Mouse (Mus musculus): ENCODE measurements around the gene Stxbp2. TPM values are rescaled to one million over a fixed set of nuclear protein-coding genes. Genes with fewer than 3 reads are reported as not detected.

Stxbp2 gene
- polyA plus RNA-seq, 1 experiment from 2014 or later: 35.1 TPM

GRCm38 (mm10) chr8:3645804-3646203, 15.0 kb downstream of the Stxbp2 start:
- 19% methylated on average over 5 of the region's 5 CpGs for WGBS
- Histone ChIP-seq H3K27me3 (no peaks in the 10 kb centered on the region), H3K36me3 (no peaks in the 10 kb centered on the region), H3K4me1 (replicated peaks) (no peaks in the 10 kb centered on the region), H3K9me3 (replicated peaks) (no peaks in the 10 kb centered on the region), H3K9ac (no peak overlapping the region), H3K4me3 (no peak overlapping the region), H3K27ac (no peak overlapping the region), H3K4me2 (no peak overlapping the region)
- ATAC-seq (replicated peaks; ENCODE audit: insufficient number of reproducible peaks, insufficient read depth, low FRiP score, low read depth): no peak

GRCm38 (mm10) chr8:3646824-3647531, 16.2 kb downstream of the Stxbp2 start:
- Histone ChIP-seq H3K36me3 (no peaks in the 10 kb centered on the region), H3K4me2 (no peak overlapping the region), H3K4me3 (no peak overlapping the region), H3K9ac (no peak overlapping the region), H3K27ac (no peak overlapping the region), H3K4me1 (replicated peaks) (no peaks in the 10 kb centered on the region), H3K9me3 (replicated peaks) (no peaks in the 10 kb centered on the region), H3K27me3 (no peaks in the 10 kb centered on the region)
- no peak for ATAC-seq (replicated peaks; ENCODE audit: insufficient number of reproducible peaks, insufficient read depth, low FRiP score, low read depth)
- 81% methylated on average over 6 of the region's 6 CpGs for WGBS

GRCm38 (mm10) chr8:3647561-3647960, 16.8 kb downstream of the Stxbp2 start:
- no peaks in the 10 kb centered on the region for H3K36me3 ChIP-seq

GRCm38 (mm10) chr8:3648268-3648667, 17.5 kb downstream of the Stxbp2 start:
- Histone ChIP-seq H3K36me3 (no peaks in the 10 kb centered on the region), H3K4me2 (no peak overlapping the region), H3K27me3 (no peaks in the 10 kb centered on the region), H3K4me1 (replicated peaks) (no peaks in the 10 kb centered on the region), H3K9ac (no peak overlapping the region), H3K27ac (no peak overlapping the region), H3K4me3 (no peak overlapping the region), H3K9me3 (replicated peaks) (no peaks in the 10 kb centered on the region)
- 50% methylated on average over 2 of the region's 2 CpGs for WGBS
- no peak for ATAC-seq (replicated peaks; ENCODE audit: insufficient number of reproducible peaks, insufficient read depth, low FRiP score, low read depth)

More at GRCm38 (mm10) chr8:3647561-3647960, 16.8 kb downstream of the Stxbp2 start:
- Histone ChIP-seq H3K4me2 (no peak overlapping the region), H3K9ac (no peak overlapping the region), H3K4me1 (replicated peaks) (no peaks in the 10 kb centered on the region), H3K9me3 (replicated peaks) (no peaks in the 10 kb centered on the region), H3K27me3 (no peaks in the 10 kb centered on the region), H3K4me3 (no peak overlapping the region), H3K27ac (no peak overlapping the region)
- no peak for ATAC-seq (replicated peaks; ENCODE audit: insufficient number of reproducible peaks, insufficient read depth, low FRiP score, low read depth)
- 66% methylated on average over 4 of the region's 4 CpGs for WGBS

- Histone ChIP-seq H3K4me3 (no peak overlapping the region), H3K9ac (no peak overlapping the region), H3K27ac (no peak overlapping the region), H3K27me3 (no peaks in the 10 kb centered on the region), H3K4me2 (0 out of 2 replicates have a peak overlapping the region, but pooled peaks have one; percentile 0), H3K9me3 (replicated peaks) (no peaks in the 10 kb centered on the region), H3K36me3 (no peaks in the 10 kb centered on the region), H3K4me1 (replicated peaks) (no peaks in the 10 kb centered on the region)
- 36% methylated on average over 1 of the region's 1 CpGs for WGBS
- no peak for ATAC-seq (replicated peaks; ENCODE audit: insufficient number of reproducible peaks, insufficient read depth, low FRiP score, low read depth)
Measured at GRCm38 (mm10) chr8:3648990-3649389, 18.2 kb downstream of the Stxbp2 start.

- Histone ChIP-seq H3K9me3 (replicated peaks) (no peaks in the 10 kb centered on the region), H3K4me2 (no peak overlapping the region), H3K27me3 (0 out of 2 replicates have a peak, but pooled peaks cover 4% of the 10 kb centered on the region), H3K27ac (no peak overlapping the region), H3K4me1 (replicated peaks) (no peaks in the 10 kb centered on the region; the same call in 1 of the 2 replicates), H3K36me3 (no peaks in the 10 kb centered on the region), H3K9ac (no peak overlapping the region), H3K4me3 (no peak overlapping the region)
- 53% methylated on average over 3 of the region's 3 CpGs for WGBS
- no peak for ATAC-seq (replicated peaks; ENCODE audit: insufficient number of reproducible peaks, insufficient read depth, low FRiP score, low read depth)
Measured at GRCm38 (mm10) chr8:3652845-3653244, 22.1 kb downstream of the Stxbp2 start.

- 62% methylated on average over 11 of the region's 11 CpGs for WGBS
- no peaks in the 10 kb centered on the region; the same call in 1 of the 2 replicates for H3K4me1 ChIP-seq (replicated peaks)
- H3K27me3 ChIP-seq: 0 out of 2 replicates have a peak, but pooled peaks cover 4% of the 10 kb centered on the region
- no peak overlapping the region for H3K27ac ChIP-seq
- ATAC-seq (replicated peaks; ENCODE audit: insufficient number of reproducible peaks, insufficient read depth, low FRiP score, low read depth): no peak
- no peaks in the 10 kb centered on the region for H3K36me3 ChIP-seq
- no peak overlapping the region for H3K4me3 ChIP-seq
- H3K9me3 ChIP-seq (replicated peaks): no peaks in the 10 kb centered on the region
- no peak overlapping the region for H3K9ac ChIP-seq
- no peak overlapping the region for H3K4me2 ChIP-seq
Measured at GRCm38 (mm10) chr8:3654726-3655508, 24.2 kb downstream of the Stxbp2 start.

- WGBS: 50% methylated on average over 3 of the region's 3 CpGs
- 0 out of 2 replicates have a peak, but pooled peaks cover 4% of the 10 kb centered on the region for H3K27me3 ChIP-seq
- no peak within 1 kb of the TSS for H3K9ac ChIP-seq
- no peaks in the 10 kb centered on the region for H3K36me3 ChIP-seq
- no peak within 1 kb of the TSS for H3K4me3 ChIP-seq
- no peaks in the 10 kb centered on the region for H3K9me3 ChIP-seq (replicated peaks)
- no peaks in the 10 kb centered on the region; the same call in 1 of the 2 replicates for H3K4me1 ChIP-seq (replicated peaks)
- no peak within 1 kb of the TSS for H3K27ac ChIP-seq
- H3K4me2 ChIP-seq: no peak within 1 kb of the TSS
- no peak for ATAC-seq (replicated peaks; ENCODE audit: insufficient number of reproducible peaks, insufficient read depth, low FRiP score, low read depth)
Measured at GRCm38 (mm10) chr8:3655526-3655925, 24.8 kb downstream of the Stxbp2 start, which contains the start of gene Retn. Retn (plus strand) TSS chr8:3655770.

- no peak overlapping the region for H3K27ac ChIP-seq
- no peak overlapping the region for H3K4me3 ChIP-seq
- H3K9ac ChIP-seq: no peak overlapping the region
- 0 out of 2 replicates have a peak, but pooled peaks cover 4% of the 10 kb centered on the region for H3K27me3 ChIP-seq
- no peak overlapping the region for H3K4me2 ChIP-seq
- WGBS: 30% methylated on average over 7 of the region's 7 CpGs
- no peaks in the 10 kb centered on the region for H3K9me3 ChIP-seq (replicated peaks)
- no peaks in the 10 kb centered on the region for H3K36me3 ChIP-seq
- H3K4me1 ChIP-seq (replicated peaks): no peaks in the 10 kb centered on the region; the same call in 1 of the 2 replicates
- no peak for ATAC-seq (replicated peaks; ENCODE audit: insufficient number of reproducible peaks, insufficient read depth, low FRiP score, low read depth)
Measured at GRCm38 (mm10) chr8:3656725-3657381, 26.1 kb downstream of the Stxbp2 start.

GRCm38 (mm10) chr8:3660889-3661288, 30.1 kb downstream of the Stxbp2 start:
- Histone ChIP-seq H3K27me3 (0 out of 2 replicates have a peak, but pooled peaks cover 4% of the 10 kb centered on the region), H3K36me3 (no peaks in the 10 kb centered on the region), H3K4me1 (replicated peaks) (no peaks in the 10 kb centered on the region; the same call in 1 of the 2 replicates), H3K4me3 (no peak overlapping the region), H3K9ac (no peak overlapping the region), H3K9me3 (replicated peaks) (no peaks in the 10 kb centered on the region), H3K4me2 (no peak overlapping the region), H3K27ac (no peak overlapping the region)
- 62% methylated on average over 8 of the region's 8 CpGs for WGBS
- ATAC-seq (replicated peaks; ENCODE audit: insufficient number of reproducible peaks, insufficient read depth, low FRiP score, low read depth): no peak

- WGBS: 57% methylated on average over 5 of the region's 5 CpGs
Measured at GRCm38 (mm10) chr8:3664405-3664804, 33.6 kb downstream of the Stxbp2 start.

More at GRCm38 (mm10) chr8:3664405-3664804, 33.6 kb downstream of the Stxbp2 start:
- Histone ChIP-seq H3K27me3 (no peaks in the 10 kb centered on the region), H3K4me1 (replicated peaks) (no peaks in the 10 kb centered on the region), H3K36me3 (no peaks in the 10 kb centered on the region), H3K27ac (no peak overlapping the region), H3K4me2 (no peak overlapping the region), H3K9ac (no peak overlapping the region), H3K4me3 (no peak overlapping the region), H3K9me3 (replicated peaks) (no peaks in the 10 kb centered on the region)
- no peak for ATAC-seq (replicated peaks; ENCODE audit: insufficient number of reproducible peaks, insufficient read depth, low FRiP score, low read depth)

Measured in heart, embryonic 15.5 days (tissue).